Mouse (Mus musculus): ENCODE measurements at regions not wholly inside any gene's neighbourhood (a gene's known extent, or its start where the extent isn't known, plus 50 kb on each side); places are given as distances from the start of the nearest gene placed in this dataset.

DNA sequence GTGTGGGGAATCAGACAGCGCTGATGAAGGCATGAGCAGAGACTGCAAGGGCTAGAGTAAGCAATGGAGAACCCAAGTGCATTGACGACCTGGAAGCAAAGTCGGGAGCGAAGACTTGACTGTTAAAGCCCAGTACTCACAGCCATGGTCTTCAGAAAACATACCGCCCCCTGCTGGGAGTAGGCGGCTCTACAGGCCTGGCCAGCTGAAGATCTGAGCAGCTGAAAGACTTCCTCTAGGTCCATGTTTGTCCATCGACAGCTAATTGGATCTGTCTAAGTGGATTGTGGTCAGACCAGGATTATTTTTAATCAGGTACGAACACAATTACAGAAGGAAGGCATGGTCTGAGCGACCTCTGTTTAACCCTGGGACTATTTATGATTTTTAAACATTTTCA, 230.0 kb downstream of the Slc30a10 start:
- peak; percentile 55 for TF ChIP-seq CTCF (conservative IDR thresholded peaks at IDR 0.05; ENCODE audit: insufficient read depth, insufficient read length, low read depth, low read length)
- no peak for TF ChIP-seq POLR2A (IDR thresholded peaks at IDR 0.05; ENCODE audit: low read depth, low read length)

All from kidney, adult 2 months (tissue).